Mouse (Mus musculus) kidney, postnatal 4 days (tissue): ENCODE measurements around the gene Pole3.

Source experiments
- DNase-seq, 2 experiments: peaks; one replicate each; pipeline ENCODE4 v3.0.0; 2021; ENCODE audit warnings: mixed read lengths in 2 of 2

Gene Pole3

DNA sequence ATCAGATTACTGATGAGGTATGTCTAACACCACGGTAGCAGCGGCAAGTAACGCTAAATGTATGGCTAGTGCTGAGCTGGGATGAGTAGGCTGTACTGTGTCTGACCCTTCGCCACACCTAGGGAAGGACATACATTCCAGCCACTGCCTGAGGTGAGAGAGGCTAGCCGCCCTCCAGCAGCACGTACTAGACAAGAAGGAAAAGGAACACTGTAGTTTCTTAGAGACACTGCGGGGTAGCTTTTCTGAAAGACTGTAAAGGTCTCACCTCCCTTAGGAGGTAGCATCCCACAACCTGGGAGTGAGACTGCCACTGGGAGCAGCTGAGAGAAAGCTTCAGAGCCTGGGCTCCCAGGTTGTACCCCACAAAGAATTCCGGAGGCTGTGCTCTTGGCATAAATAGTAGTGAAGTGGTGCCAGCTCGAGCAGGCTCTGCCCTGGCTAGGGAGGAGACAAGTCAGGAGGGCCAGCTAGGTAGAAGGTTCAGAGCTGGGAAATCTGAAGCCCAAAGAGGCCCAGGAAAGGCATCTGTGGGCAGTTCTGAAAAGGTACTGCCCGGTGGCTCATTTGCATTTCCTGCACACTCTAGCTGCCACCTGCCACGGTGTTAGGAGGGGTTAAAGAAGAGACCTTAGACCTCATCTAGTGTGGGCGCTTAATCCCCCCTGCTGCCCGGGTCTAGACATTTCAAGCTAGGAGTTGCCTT is 6.3 kb downstream of the Pole3 start:
- DNase-seq = peak; percentile 36 to 55

DNA sequence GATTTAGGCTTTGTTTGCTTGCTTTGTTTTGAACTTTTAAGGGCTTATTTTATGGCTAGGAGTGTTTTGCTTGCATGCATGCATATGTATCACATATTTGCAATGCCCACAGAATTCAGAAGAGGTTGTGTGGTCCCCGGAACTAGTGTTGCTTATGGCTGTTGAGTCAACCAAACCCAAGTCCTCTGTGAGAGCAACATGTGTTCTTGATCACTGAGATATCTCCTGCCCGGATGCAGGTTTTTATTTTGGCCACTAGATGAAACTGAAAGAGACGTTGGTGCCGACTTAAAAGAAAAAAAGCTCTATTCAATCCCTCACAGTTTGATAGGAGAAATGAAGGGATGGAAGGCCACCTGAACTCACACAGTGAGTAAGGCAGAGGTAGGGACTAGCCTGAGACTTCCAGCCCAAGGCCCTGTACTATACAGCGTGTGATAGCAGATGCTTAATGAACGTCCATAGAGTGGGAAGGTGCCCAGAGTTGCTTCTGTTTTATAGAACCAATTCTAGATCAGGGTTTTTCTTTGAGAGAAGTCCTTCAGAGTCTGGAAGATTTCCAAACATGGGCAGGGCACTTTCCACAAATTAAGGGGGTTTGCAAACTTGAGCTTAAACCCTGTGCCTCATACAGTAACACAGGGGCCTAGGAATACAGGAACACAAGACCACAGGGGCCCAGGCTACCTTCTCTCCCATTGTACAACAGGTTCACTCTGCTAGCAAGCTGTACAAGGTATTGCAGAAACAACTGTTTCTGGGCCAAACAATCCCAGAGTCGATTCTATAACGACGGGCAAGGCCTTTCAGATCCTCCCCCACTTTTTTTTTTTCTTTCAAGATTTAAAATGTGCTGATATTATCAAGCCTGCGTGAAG is 7.1 kb downstream of the Pole3 start:
- DNase-seq = no peak

DNA sequence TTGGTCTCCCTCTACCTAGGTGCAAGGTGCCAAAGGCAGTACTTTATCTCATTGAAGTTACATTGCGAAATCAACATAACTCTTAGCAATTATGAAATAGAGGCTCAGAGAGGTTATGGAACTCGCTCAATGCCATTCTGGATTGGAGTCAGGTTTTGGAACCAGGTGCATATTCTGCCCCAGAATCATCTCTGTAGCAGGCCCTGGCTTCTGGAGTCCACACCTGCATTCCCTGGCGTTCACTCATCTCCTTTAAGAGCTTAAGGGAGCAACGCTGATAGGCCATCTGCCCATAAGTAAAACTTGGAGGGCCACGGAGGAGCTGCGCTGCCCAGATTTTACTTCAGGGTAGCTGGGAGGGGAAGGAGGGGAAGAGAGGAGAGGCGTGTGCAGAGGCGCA is 7.8 kb downstream of the Pole3 start:
- no peak for DNase-seq

DNA sequence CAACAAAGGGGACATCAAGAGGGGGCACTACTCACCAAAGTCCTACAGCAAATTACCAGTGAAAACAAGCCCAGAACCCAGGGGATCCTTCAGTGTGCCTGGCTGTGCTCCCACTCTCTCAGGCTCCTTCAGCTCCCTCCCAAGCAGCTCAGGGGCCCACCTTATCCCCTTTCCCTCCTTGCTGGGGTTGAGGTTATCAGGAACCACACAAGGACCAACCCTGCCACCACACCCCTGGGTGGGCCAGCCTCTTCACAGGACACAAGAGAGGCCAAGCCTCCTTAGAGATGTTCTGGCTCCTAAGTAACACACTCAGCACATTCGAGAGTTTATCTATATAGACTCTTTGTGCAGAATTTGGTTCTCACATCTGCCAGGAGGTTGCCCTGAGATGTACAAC is 8.3 kb downstream of the Pole3 start:
- DNase-seq = no peak

GRCm38 (mm10) chr4:62516079-62516478 is 8.8 kb downstream of the Pole3 start:
- peak; percentile 70 to 80 for DNase-seq

- DNase-seq = peak in 1 of 2 experiments; percentile 45
Measured at GRCm38 (mm10) chr4:62515490-62515889, 9.4 kb downstream of the Pole3 start.

DNA sequence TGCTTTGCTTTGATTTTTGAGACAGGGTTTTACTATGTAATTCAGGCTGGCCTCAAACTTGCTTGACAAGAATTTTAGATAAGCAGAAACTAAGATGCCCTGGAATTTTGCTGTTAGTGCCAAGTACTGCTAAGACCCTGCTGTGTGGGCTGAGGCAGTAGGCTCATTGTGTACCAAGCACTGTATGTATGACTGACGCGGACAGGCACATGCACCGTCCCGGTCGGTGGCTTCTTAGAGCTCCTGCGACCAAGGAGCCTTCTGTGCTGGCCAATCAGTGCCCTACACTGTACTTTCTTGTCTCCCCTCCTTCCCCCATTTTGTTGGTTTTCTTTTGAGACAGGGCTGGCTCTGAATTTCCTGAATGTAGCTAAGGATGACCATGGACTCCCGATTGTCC is 9.9 kb downstream of the Pole3 start:
- DNase-seq = no peak

- no peak for DNase-seq
Measured at GRCm38 (mm10) chr4:62513998-62514506, 10.8 kb downstream of the Pole3 start.

GRCm38 (mm10) chr4:62509946-62510345 is 14.9 kb downstream of the Pole3 start:
- peak; percentile 55 to 73 for DNase-seq

GRCm38 (mm10) chr4:62508839-62509238 is 16.0 kb downstream of the Pole3 start:
- peak; percentile 46 to 64 for DNase-seq

DNA sequence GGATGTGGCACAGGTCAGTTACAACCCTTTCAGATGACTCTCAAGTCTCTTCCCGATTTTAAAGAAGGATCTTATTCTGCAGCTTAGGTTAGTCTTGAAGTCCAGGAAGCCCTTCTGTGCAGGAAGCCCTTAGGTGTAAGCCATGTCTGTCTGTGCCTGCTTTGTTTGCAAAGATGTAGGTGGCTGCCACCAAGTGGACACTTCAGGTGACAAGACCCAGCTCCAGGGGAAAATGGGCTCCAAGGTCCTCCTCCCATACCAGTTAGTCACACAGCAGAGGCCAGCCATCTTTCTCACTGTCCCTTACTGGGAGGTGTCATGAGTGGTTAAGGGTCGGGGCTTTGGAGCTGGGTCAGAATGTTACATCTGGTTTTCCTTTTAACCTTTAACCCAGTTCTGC is 18.1 kb downstream of the Pole3 start:
- peak; percentile 48 to 68 for DNase-seq

DNA sequence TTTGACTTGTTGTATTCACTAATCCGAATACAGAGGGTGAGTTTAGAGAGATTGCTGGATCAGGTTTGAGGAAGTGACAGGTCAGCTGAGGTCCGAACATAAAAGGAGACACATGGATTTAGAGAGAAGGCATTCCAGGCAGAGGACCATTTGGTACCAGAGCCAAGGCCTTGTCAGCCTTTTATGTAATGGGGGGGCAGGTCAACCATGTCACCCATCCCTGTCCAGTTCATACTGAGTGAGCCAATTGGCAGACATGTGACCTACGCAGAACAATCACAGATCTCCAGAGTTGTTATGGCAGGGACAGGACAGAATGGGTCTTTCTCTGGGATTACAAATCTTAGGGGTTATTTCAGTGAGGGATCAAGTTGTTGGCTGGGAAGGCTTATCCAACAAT is 18.9 kb downstream of the Pole3 start:
- DNase-seq = no peak

DNA sequence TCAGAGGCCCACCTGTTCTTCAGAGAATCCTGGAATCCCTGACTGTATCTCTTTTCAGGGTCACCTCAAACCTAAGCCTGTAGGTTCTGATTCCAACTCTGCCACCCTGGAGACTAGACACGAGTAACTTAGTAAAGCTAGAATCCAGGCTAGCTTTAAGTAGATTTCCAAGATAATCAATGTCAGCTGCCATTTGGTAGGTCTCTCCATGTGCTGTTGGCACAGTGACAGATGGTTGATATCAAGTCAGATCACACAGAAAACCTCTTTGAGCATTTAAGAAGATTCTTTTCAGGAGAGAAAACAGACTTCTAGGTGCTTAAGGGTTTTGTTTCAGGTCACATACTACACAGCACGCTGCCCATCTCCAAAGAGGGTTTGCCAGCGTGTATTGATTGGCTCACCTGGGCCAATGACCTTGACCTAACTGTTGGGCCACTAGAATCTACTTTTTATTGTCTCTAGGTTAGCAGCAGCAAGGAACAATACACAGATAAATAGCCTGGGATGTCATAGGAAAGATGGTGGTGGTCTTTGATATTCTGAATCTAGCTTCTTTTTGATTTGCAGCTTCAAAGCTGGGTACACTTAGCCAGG is 21.4 kb downstream of the Pole3 start, which contains the start of gene Hdhd3:
TSS of gene Hdhd3 (minus strand) at position 94 of the 597 bp plus-strand sequence.
- no peak for DNase-seq

DNA sequence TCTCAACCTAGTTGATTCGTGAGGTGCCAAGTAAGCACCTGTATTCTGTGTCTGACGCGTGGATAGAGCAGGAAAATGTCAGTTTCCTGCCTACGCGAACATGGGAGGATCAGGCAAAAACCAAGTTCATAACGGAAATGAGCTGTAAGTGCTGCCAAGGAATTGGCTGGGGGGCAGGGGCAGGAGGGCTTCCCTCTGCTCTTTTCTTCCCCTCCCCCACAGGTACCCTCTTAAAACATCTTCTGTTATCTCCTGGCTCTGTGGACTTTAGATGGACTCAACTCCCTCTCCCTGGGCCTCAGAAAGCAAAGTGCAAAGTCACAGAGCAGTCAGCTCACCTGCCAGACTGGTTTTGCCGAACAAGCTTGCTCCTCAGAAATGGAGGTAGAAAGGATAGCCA is 21.9 kb downstream of the Pole3 start:
- DNase-seq = no peak

- peak; percentile 95 to 96 for DNase-seq
Measured at GRCm38 (mm10) chr4:62501964-62502732, 22.7 kb downstream of the Pole3 start.

- DNase-seq = no peak
Measured at GRCm38 (mm10) chr4:62501534-62501933, 23.3 kb downstream of the Pole3 start.

GRCm38 (mm10) chr4:62500799-62501198 is 24.1 kb downstream of the Pole3 start:
- no peak for DNase-seq

- DNase-seq = peak; percentile 41 to 66
Measured at GRCm38 (mm10) chr4:62496815-62497214, 28.1 kb downstream of the Pole3 start.

DNA sequence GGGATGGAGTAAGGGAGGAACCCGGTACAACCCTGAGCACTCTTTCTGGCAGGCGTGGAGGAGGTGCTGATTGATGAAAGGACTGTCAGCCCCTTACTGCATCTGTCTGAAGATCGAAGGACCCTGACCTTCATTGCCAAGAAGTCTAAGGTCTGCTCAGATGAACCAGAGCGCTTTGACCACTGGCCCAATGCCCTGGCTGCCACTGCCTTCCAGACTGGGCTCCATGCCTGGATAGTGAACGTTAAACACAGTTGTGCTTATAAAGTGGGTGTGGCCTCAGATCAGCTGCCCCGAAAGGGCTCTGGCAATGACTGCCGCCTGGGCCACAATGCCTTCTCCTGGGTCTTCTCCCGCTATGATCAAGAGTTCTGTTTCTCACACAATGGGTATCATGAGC is 28.9 kb downstream of the Pole3 start:
- no peak for DNase-seq

DNA sequence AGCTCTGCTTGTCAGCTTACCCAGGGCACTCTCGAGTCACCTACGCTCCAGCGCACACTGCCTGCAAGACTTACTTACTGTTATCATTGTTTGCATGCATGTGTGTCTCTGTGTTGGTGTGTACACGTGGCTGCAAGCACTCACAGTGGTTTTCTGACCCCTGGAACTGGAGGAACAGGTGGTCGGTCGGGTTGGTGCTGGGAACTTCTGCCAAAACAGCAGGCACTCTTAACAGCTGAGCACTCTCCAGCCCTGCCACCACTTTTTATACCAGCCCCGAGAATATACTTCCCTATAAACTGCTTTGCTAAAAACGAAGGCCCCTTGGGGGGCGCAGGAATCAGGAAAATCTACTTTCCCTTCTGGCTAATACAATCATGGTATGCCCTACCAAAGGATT is 30.6 kb downstream of the Pole3 start:
- DNase-seq = no peak

DNA sequence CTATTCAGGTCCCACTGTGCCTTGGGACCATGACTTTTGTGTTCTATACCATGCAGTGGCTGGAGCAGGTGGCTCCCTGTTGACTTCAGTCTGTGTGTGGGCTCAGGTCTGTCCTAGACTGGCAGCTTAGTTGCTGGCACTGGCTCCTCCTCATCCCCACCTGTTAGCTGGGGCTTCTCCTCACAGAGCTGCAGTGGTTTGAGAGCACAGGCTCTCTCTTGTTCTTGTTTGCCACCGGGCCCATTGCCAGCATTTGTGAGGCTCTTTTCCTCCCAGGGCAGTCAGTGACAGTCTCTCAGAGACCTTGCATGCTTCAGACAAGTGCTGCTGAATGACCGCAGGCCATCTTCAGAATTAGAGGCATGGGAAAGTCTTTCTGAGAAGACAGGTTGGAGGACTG is 32.2 kb downstream of the Pole3 start:
- DNase-seq = no peak

- no peak for DNase-seq
Measured at GRCm38 (mm10) chr4:62487914-62488313, 37.0 kb downstream of the Pole3 start.

DNA sequence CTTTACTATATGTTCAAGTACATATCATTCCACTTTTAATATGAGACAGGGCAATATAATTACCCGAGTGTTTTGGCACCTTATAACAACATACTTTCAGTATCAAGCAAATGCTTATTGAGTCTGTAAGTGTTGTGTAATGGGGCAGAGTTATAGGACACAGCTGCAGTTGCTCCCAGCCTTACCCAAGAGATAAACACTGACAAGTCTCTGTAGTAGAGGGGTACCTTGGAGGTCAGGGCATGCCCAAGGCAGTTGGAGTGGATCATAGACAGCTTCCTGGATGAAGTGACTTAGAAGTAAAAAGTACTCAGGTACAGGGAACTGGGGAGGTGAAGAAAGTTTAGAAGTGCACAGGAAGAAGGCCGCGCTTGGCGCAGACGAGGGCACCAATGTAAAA is 37.7 kb downstream of the Pole3 start:
- DNase-seq = no peak
